Mouse (Mus musculus): ENCODE measurements around the gene Cbx2. TPM values are rescaled to one million over a fixed set of nuclear protein-coding genes. Genes with fewer than 3 reads are reported as not detected.

Cbx2 gene
- polyA plus RNA-seq, 1 experiment from 2014 or later, result 6.9 TPM

DNA sequence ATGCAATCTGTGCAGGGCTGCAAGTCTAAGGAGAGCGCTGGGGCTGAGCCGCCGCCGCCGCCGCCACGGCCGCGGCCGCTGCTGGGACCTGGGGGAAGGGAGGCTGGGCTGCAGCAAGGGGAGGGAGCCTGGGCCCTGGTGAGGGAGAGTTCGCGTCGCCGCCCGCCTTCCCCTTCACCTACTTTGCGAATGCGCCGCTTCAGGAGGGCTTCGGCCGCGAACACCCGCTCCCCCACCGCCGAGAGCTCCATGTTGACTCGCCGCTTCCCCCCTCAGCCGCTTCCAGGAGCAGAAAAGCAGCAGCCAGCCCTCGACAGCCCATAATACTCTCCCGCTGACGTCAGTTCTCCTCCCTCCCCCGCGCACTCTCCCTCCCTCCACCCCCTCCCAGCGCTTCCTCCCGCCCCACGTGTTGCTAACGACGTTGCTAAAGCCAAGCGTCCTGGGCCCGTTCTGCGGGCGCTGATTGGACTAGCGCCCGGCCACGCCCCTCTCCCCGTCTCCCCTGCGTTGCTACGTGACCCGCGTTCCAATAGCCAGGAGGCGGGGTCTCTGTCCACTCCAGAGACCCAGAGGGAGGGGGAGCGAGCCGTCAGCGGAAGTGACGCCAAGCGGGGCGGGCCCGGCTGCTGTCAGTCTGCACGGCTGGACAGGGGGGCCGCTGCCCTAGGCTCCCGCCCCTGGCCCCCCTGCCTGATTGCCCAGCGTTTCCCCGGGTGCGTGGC, 18.0 kb downstream of the Cbx2 start, which contains the start of gene Cbx8:
TSS of gene Cbx8 (minus strand) at position 370 of the 725 bp plus-strand sequence.
- WGBS, result under 1% methylated on average over 41 of the region's 63 CpGs
- H3K4me1 ChIP-seq (ENCODE audit: insufficient read depth, low read depth, low read length), result peaks cover 19% of the 10 kb centered on the region
- peak; percentile 99 for DNase-seq (ENCODE audit: low spot score)

DNA sequence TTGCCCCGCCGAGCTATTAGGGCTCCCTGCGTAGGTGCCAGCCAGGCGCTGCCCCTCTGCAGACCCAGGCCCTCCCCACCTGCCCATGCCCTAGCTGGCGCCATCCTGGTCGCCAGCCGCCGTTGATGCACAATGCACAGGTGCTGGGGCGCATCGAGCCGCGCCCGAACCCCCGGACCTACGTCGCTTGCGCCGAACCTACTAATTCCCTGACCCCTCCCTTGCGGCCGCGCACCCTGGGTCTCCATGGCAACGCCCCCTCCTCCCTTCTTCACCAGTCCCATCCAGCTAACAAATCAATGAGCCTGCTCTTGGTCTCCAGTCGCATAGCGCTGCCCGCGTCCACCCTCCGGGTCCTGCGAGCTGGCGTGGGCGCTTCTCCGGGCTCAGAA, 18.6 kb downstream of the Cbx2 start:
- peak overlapping the region; percentile 99 for H3K4me2 ChIP-seq (replicated peaks; ENCODE audit: low read depth, low read length)
- no peaks in the 10 kb centered on the region for H3K9me3 ChIP-seq (ENCODE audit: low read length)
- ATAC-seq (peak; percentile 20), DNase-seq (ENCODE audit: low spot score) (peak; percentile 36)
- whole genome bisulfite sequencing, result 1% methylated on average over 29 of the region's 31 CpGs
- no peak overlapping the region for H3K27ac ChIP-seq (ENCODE audit: low read length)
- TF ChIP-seq CTCF (IDR thresholded peaks at IDR 0.05) (no peak), EP300 (IDR thresholded peaks at IDR 0.05) (no peak)
- no peak overlapping the region for H3K9ac ChIP-seq (replicated peaks; ENCODE audit: low read depth)
- no peaks in the 10 kb centered on the region; the same call in 1 of the 2 replicates for H3K36me3 ChIP-seq (ENCODE audit: insufficient read depth, low read length)
- peak overlapping the region; percentile 63 for H3K4me3 ChIP-seq (ENCODE audit: low read depth, low read length)
- peaks cover 50% of the 10 kb centered on the region for H3K27me3 ChIP-seq (replicated peaks; ENCODE audit: insufficient read depth, low read length)
- H3K4me1 ChIP-seq (ENCODE audit: insufficient read depth, low read depth, low read length), result peaks cover 21% of the 10 kb centered on the region

More for the DNA sequence above, 18.0 kb downstream of the Cbx2 start, which contains the start of gene Cbx8:
- H3K4me3 ChIP-seq (ENCODE audit: low read depth, low read length), result peak within 1 kb of the TSS; percentile 63
- H3K27ac ChIP-seq (ENCODE audit: low read length), result peak within 1 kb of the TSS; percentile 75
- H3K36me3 ChIP-seq (ENCODE audit: insufficient read depth, low read length), result no peaks in the 10 kb centered on the region; the same call in 1 of the 2 replicates
- H3K9me3 ChIP-seq (ENCODE audit: low read length), result no peaks in the 10 kb centered on the region
- peak within 1 kb of the TSS; percentile 99 for H3K4me2 ChIP-seq (replicated peaks; ENCODE audit: low read depth, low read length)
- H3K9ac ChIP-seq (replicated peaks; ENCODE audit: low read depth), result peak within 1 kb of the TSS; percentile 56
- peaks cover 48% of the 10 kb centered on the region for H3K27me3 ChIP-seq (replicated peaks; ENCODE audit: insufficient read depth, low read length)
- TF ChIP-seq EP300 (IDR thresholded peaks at IDR 0.05), result no peak
- no peak for TF ChIP-seq CTCF (IDR thresholded peaks at IDR 0.05)
- ATAC-seq, result peak; percentile 96

DNA sequence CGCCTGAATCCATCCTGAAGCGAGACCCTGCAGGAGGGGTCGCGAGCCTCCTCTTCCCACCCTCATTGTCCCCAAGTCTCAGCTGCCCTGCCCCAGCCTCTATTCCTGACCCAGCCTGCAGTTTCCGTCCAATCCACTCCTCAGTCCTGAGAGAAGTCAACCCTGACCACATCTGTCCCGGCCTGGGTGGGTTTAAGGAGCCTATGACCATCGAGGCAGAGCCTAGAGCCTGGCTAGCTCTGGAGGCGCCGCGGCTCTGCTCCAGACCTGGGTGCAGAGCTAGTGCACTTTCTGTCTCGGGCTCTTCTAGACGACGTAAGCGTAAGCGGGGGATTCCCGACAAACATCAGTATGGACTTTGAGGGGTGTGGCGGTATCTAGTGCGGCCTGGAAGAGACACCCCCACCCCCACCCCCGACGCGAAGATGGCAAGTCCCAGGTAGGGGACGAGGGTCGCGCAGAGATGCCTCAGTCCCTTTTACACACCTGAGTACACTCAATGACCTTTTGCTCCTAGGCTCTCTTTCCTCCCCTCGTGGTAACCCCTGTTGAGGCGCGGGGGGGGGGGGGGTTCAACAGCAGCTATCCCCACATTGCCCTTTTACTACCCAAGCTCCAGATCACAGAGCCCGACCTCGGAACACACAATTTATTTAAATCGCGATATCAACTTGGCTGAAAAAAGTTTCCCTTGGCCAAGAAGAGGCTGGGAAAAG, 19.1 kb downstream of the Cbx2 start:
- H3K4me3 ChIP-seq (ENCODE audit: low read depth, low read length), result peak overlapping the region; percentile 63
- H3K9me3 ChIP-seq (ENCODE audit: low read length), result no peaks in the 10 kb centered on the region
- H3K27ac ChIP-seq (ENCODE audit: low read length), result no peak overlapping the region
- H3K4me2 ChIP-seq (replicated peaks; ENCODE audit: low read depth, low read length), result peak overlapping the region; percentile 99
- ATAC-seq (no peak), DNase-seq (ENCODE audit: low spot score) (peak; percentile 15)
- 2% methylated on average over 28 of the region's 31 CpGs for WGBS
- no peaks in the 10 kb centered on the region; the same call in 1 of the 2 replicates for H3K36me3 ChIP-seq (ENCODE audit: insufficient read depth, low read length)
- H3K4me1 ChIP-seq (ENCODE audit: insufficient read depth, low read depth, low read length), result peaks cover 26% of the 10 kb centered on the region
- peaks cover 53% of the 10 kb centered on the region for H3K27me3 ChIP-seq (replicated peaks; ENCODE audit: insufficient read depth, low read length)
- H3K9ac ChIP-seq (replicated peaks; ENCODE audit: low read depth), result no peak overlapping the region
- TF ChIP-seq EP300 (IDR thresholded peaks at IDR 0.05) (no peak), CTCF (IDR thresholded peaks at IDR 0.05) (no peak)

DNA sequence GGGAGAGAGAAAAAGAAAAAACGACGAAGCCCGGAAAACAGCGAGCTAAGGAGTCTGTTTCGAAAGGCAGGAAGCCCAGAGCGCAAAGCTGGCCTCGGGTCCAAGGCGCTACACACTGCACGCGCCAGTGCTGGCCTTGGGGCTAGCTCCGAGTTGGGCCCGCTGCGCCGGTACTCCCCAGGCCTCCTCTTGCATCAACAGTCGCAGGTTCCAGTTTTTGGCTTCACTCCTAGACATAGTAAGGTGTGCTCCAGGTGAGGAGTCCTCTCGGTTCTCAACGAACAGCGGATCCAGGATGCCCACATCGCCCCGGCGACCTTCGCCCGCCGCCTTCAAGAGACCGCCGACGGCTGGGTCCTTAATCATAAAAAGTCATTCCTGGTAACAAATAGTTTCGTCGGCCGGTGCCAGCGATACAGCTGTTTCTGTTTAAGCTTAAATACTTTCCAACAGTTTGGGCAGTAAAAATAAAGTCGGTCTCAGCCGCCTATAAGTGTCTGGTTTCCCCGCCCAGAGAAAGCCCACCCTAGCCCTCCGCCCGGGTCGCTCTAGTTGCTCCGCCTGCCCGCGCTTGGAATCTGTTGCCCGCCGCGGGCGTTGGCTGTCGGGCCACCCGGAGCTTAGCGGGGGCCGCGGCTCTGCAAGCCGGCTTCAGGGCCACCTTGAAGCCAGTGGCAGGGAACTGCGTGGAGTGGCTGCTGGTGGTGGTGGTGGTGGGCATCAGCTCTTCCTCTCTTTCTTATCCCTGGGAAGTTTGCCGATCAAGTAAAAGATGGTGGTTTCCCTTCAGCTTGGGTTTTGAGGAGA, 19.9 kb downstream of the Cbx2 start:
- Histone ChIP-seq H3K4me3 (ENCODE audit: low read depth, low read length) (peak overlapping the region; percentile 15), H3K27ac (ENCODE audit: low read length) (no peak overlapping the region), H3K4me2 (replicated peaks; ENCODE audit: low read depth, low read length) (peak overlapping the region; percentile 99; the same call in 1 of the 2 replicates), H3K9me3 (ENCODE audit: low read length) (no peaks in the 10 kb centered on the region), H3K9ac (replicated peaks; ENCODE audit: low read depth) (no peak overlapping the region), H3K36me3 (ENCODE audit: insufficient read depth, low read length) (no peaks in the 10 kb centered on the region; the same call in 1 of the 2 replicates), H3K27me3 (replicated peaks; ENCODE audit: insufficient read depth, low read length) (peaks cover 59% of the 10 kb centered on the region), H3K4me1 (ENCODE audit: insufficient read depth, low read depth, low read length) (peaks cover 23% of the 10 kb centered on the region)
- DNase-seq (ENCODE audit: low spot score), result peak; percentile 38
- ATAC-seq, result no peak
- TF ChIP-seq EP300 (IDR thresholded peaks at IDR 0.05), result no peak
- TF ChIP-seq CTCF (IDR thresholded peaks at IDR 0.05), result no peak
- WGBS, result 2% methylated on average over 52 of the region's 52 CpGs

DNA sequence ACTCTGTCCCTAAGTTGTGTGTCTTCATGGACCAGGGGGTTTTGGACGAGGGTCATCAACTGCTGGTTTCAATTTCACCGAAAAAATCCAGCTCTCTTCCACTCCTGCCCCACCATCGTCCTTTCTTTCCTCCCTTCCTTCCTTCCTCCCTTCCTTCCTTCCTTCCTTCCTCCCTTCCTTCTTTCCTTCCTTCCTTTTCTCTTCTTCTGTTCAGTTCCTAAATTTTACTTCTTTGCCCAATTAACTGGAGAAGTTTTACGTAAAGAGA, 20.4 kb downstream of the Cbx2 start:
- 0 out of 2 replicates have a peak overlapping the region, but pooled peaks have one; percentile 15 for H3K4me3 ChIP-seq (ENCODE audit: low read depth, low read length)
- no peak overlapping the region for H3K9ac ChIP-seq (replicated peaks; ENCODE audit: low read depth)
- ATAC-seq (no peak), DNase-seq (ENCODE audit: low spot score) (no peak)
- H3K36me3 ChIP-seq (ENCODE audit: insufficient read depth, low read length), result no peaks in the 10 kb centered on the region; the same call in 1 of the 2 replicates
- 5% methylated on average over 4 of the region's 4 CpGs for WGBS
- H3K4me1 ChIP-seq (ENCODE audit: insufficient read depth, low read depth, low read length), result peaks cover 23% of the 10 kb centered on the region
- no peak overlapping the region for H3K4me2 ChIP-seq (replicated peaks; ENCODE audit: low read depth, low read length)
- H3K27ac ChIP-seq (ENCODE audit: low read length), result no peak overlapping the region
- H3K9me3 ChIP-seq (ENCODE audit: low read length), result no peaks in the 10 kb centered on the region
- TF ChIP-seq CTCF (IDR thresholded peaks at IDR 0.05) (no peak), EP300 (IDR thresholded peaks at IDR 0.05) (no peak)
- H3K27me3 ChIP-seq (replicated peaks; ENCODE audit: insufficient read depth, low read length), result peaks cover 64% of the 10 kb centered on the region
